Mouse (Mus musculus): ENCODE data around the gene Tsc2. TPM values are rescaled to one million over a fixed set of nuclear protein-coding genes. Genes with fewer than 3 reads are reported as not detected.

Tsc2 gene
- polyA plus RNA-seq, 1 experiment from 2014 or later, result 75.4 TPM

DNA sequence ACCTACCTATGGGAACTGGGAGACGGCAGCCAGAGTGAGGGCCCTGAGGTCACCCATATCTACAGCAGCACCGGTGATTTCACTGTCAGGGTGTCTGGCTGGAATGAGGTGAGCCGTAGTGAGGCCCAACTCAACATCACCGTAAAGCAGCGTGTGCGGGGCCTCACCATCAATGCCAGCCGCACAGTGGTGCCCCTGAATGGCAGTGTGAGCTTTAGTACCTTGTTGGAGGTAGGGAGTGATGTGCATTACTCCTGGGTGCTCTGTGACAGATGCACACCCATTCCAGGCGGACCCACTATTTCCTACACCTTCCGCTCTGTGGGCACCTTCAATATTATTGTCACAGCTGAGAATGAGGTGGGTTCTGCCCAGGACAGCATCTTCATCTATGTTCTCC, 58.6 kb downstream of the Tsc2 start:
- Histone ChIP-seq H3K27me3 (ENCODE audit: poor library complexity, severe bottlenecking) (no peaks in the 10 kb centered on the region), H3K27ac (no peak overlapping the region), H3K4me3 (no peak overlapping the region), H3K4me1 (no peaks in the 10 kb centered on the region), H3K9me3 (no peaks in the 10 kb centered on the region), H3K36me3 (replicated peaks) (peaks cover 97% of the 10 kb centered on the region)
- 95% methylated on average over 9 of the region's 9 CpGs for WGBS
- no peak for DNase-seq (ENCODE audit: extremely low spot score, low spot score)

DNA sequence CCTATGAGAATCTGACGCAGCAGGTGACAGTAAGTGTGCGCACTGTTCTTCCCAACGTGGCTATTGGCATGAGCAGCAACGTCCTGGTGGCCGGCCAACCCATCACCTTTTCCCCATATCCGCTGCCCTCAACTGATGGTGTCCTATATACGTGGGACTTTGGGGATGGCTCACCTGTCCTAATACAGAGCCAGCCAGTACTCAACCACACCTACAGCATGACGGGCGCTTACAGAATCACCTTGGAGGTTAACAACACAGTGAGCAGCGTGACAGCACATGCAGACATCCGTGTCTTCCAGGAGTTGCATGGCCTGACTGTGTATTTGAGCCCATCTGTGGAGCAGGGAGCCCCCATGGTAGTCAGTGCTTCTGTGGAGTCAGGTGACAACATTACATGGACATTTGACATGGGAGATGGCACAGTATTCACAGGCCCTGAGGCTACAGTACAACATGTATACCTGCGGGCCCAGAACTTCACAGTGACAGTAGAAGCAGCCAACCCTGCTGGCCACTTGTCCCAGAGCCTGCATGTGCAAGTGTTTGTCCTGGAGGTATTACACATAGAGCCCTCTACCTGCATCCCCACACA, 59.7 kb downstream of the Tsc2 start:
- no peak overlapping the region for H3K27ac ChIP-seq
- H3K9me3 ChIP-seq, result no peaks in the 10 kb centered on the region
- DNase-seq (ENCODE audit: extremely low spot score, low spot score), result no peak
- peaks cover 95% of the 10 kb centered on the region for H3K36me3 ChIP-seq (replicated peaks)
- H3K27me3 ChIP-seq (ENCODE audit: poor library complexity, severe bottlenecking), result no peaks in the 10 kb centered on the region
- no peak overlapping the region for H3K4me3 ChIP-seq
- H3K4me1 ChIP-seq, result no peaks in the 10 kb centered on the region
- WGBS, result 93% methylated on average over 12 of the region's 12 CpGs

DNA sequence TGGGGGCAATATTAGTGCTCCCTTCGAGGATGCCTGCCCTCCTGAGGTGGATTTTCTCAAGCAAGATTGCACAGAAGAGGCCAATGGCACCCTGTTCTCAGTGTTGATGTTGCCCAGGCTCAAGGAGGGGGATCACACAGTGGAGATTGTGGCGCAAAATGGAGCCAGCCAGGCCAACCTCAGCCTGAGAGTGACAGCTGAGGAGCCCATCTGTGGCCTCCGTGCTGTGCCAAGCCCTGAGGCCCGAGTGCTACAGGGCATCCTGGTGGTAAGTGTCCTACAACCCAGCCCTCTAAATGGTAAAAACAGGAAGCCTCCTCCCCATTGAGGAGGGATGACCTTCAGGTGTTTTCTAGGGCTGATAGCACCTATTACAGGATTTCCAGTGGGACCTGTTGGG, 62.6 kb downstream of the Tsc2 start:
- no peak overlapping the region for H3K4me3 ChIP-seq
- WGBS, result 95% methylated on average over 4 of the region's 4 CpGs

DNA sequence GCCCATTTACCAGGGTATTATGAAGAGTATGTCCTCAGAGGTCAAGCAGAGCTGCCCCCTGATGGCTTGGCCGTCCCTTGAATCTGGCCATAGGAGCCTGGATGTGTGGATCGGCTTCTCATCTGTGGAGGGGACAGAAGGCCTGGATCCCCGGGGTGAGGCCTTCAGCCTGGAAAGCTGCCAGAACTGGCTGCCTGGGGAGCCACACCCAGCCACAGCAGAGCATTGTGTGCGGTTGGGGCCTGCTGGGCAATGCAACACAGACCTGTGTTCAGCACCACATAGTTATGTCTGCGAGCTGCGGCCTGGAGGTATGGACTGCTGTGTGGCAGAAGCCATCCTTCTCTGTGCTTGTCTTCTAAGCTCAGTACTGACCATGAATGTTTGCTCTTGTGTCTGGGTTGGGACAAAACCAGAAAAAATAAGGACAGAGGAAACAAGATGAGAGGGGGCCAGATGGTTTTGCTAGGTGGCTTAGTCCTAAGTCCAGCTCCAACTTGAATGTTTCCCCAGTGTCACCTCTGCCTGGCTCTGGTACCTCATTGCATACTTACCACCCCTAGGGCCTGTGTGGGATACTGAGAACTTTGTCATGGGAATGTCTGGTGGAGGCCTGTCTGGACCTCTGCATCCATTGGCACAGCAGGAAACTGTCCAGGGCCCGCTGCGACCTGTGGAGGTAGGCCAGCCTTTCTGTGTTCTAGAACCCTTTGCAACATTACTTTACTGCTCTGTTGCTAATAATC, 65.2 kb downstream of the Tsc2 start:
- Histone ChIP-seq H3K9me3 (no peaks in the 10 kb centered on the region), H3K4me1 (0 out of 2 replicates have a peak, but pooled peaks cover 5% of the 10 kb centered on the region), H3K4me3 (no peak overlapping the region), H3K27me3 (ENCODE audit: poor library complexity, severe bottlenecking) (no peaks in the 10 kb centered on the region), H3K36me3 (replicated peaks) (peaks cover 74% of the 10 kb centered on the region), H3K27ac (no peak overlapping the region)
- 87% methylated on average over 8 of the region's 8 CpGs for WGBS
- no peak for DNase-seq (ENCODE audit: extremely low spot score, low spot score)

More for the DNA sequence above, 62.6 kb downstream of the Tsc2 start:
- H3K4me1 ChIP-seq, result no peaks in the 10 kb centered on the region
- no peaks in the 10 kb centered on the region for H3K27me3 ChIP-seq (ENCODE audit: poor library complexity, severe bottlenecking)
- no peak overlapping the region for H3K27ac ChIP-seq
- H3K36me3 ChIP-seq (replicated peaks), result peaks cover 94% of the 10 kb centered on the region
- DNase-seq (ENCODE audit: extremely low spot score, low spot score), result no peak
- no peaks in the 10 kb centered on the region for H3K9me3 ChIP-seq

DNA sequence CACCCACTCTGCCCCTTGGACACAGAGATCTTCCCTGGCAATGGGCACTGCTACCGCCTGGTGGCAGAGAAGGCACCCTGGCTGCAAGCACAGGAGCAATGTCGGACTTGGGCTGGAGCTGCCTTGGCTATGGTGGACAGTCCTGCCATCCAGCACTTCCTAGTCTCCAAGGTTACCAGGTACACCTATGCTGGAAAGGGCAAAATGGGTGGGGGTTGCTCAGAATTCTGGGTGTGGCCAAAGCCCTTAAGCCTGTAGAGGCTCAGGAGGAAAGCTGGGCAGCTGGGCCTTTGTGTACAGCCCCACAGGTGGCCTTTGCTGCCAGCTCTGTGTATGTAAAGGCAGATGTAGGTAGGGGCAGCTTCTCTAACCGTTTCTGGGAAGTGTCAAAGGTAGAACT, 66.6 kb downstream of the Tsc2 start:
- H3K4me1 ChIP-seq, result 0 out of 2 replicates have a peak, but pooled peaks cover 5% of the 10 kb centered on the region
- no peak overlapping the region for H3K4me3 ChIP-seq
- peaks cover 60% of the 10 kb centered on the region for H3K36me3 ChIP-seq (replicated peaks)
- DNase-seq (ENCODE audit: extremely low spot score, low spot score), result no peak
- WGBS, result 78% methylated on average over 3 of the region's 3 CpGs
- H3K27me3 ChIP-seq (ENCODE audit: poor library complexity, severe bottlenecking), result no peaks in the 10 kb centered on the region
- H3K9me3 ChIP-seq, result no peaks in the 10 kb centered on the region
- no peak overlapping the region for H3K27ac ChIP-seq

DNA sequence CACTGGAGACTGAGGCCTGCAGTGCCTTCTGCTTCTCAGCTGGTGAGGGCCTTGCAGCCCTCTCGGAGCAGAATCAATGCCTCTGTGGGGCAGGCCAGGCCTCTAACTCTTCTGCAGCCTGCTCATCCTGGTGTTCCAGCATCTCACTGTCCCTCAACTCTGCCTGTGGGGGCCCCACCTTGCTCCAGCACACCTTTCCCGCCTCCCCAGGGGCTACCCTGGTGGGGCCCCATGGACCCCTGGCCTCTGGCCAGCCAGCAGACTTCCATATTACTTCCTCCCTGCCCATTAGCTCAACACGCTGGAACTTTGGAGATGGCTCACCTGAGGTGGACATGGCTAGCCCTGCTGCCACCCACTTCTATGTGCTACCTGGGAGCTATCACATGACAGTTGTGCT, 67.3 kb downstream of the Tsc2 start:
- H3K9me3 ChIP-seq, result no peaks in the 10 kb centered on the region
- DNase-seq (ENCODE audit: extremely low spot score, low spot score), result no peak
- H3K27ac ChIP-seq, result no peak overlapping the region
- H3K4me1 ChIP-seq, result 0 out of 2 replicates have a peak, but pooled peaks cover 5% of the 10 kb centered on the region
- no peak overlapping the region for H3K4me3 ChIP-seq
- no peaks in the 10 kb centered on the region for H3K27me3 ChIP-seq (ENCODE audit: poor library complexity, severe bottlenecking)
- H3K36me3 ChIP-seq (replicated peaks), result peaks cover 60% of the 10 kb centered on the region
- WGBS, result 88% methylated on average over 3 of the region's 3 CpGs

DNA sequence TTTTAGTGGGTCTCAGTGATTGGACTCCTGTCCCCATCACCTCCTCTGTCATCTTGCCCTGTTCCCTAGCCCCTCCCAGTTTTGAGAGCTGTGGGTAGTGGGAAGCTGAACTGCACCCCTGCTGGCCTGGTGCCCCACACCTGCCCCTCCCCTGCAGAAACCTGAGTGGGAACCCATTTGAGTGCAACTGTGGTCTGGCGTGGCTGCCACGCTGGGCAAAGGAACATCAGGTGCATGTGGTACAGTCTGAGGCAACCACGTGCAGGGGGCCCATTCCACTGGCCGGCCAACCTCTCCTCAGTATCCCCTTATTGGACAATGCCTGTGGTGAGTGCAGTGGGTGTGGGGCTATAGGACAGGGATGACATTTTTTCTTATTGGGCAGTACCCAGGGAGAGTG, 68.0 kb downstream of the Tsc2 start:
- no peak overlapping the region for H3K4me3 ChIP-seq
- H3K27me3 ChIP-seq (ENCODE audit: poor library complexity, severe bottlenecking), result no peaks in the 10 kb centered on the region
- H3K4me1 ChIP-seq, result peaks cover 7% of the 10 kb centered on the region
- no peaks in the 10 kb centered on the region for H3K9me3 ChIP-seq
- 90% methylated on average over 4 of the region's 4 CpGs for WGBS
- H3K36me3 ChIP-seq (replicated peaks), result peaks cover 54% of the 10 kb centered on the region
- no peak for DNase-seq (ENCODE audit: extremely low spot score, low spot score)
- H3K27ac ChIP-seq, result no peak overlapping the region

DNA sequence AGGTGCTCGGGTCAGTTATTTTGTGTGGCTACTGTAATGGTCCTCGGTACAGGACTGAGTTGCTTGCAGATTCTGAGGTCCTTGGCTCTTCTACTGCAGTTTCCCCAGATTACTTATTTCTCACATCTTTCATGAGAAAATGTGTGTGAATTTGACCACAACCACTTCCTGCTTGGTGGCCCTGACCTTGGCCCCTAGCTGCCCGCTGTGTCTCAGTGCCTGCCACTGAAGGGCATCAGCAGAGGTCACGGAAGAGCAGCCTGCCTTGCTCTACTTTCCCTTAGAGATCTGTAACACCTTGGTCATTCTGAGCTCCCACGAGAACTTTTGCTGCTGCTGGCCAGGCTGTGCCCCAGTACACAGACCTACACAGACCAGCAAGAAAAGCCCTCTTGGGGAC, 68.8 kb downstream of the Tsc2 start:
- WGBS, result 90% methylated on average over 5 of the region's 5 CpGs
- no peak for DNase-seq (ENCODE audit: extremely low spot score, low spot score)

DNA sequence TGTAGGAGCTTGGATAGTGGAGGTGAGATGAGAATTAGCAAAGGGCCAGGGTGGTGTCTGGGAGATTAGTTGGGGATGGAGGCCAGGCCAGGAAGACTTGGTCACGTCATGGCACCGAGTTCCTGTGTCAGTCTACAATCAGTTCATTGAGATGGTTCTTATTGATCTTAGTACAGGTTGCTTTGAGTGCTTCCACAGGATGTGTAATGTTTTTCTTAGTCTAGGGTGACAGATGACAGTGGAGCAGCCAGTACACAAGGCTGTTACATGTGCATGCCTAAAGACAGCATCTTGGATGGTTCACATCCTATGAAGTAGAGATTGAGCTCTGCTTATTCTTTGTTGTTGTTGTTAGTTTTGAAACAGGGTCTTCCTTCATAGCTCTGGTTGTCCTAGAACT, 70.8 kb downstream of the Tsc2 start:
- Histone ChIP-seq H3K4me1 (peaks cover 34% of the 10 kb centered on the region), H3K36me3 (replicated peaks) (peaks cover 34% of the 10 kb centered on the region), H3K9me3 (no peaks in the 10 kb centered on the region), H3K27me3 (ENCODE audit: poor library complexity, severe bottlenecking) (no peaks in the 10 kb centered on the region), H3K4me3 (no peak overlapping the region), H3K27ac (no peak overlapping the region)
- 96% methylated on average over 2 of the region's 2 CpGs for WGBS
- DNase-seq (ENCODE audit: extremely low spot score, low spot score), result no peak

More for the DNA sequence above, 68.8 kb downstream of the Tsc2 start:
- H3K4me1 ChIP-seq, result peaks cover 15% of the 10 kb centered on the region
- peaks cover 46% of the 10 kb centered on the region for H3K36me3 ChIP-seq (replicated peaks)
- no peaks in the 10 kb centered on the region for H3K9me3 ChIP-seq
- H3K27me3 ChIP-seq (ENCODE audit: poor library complexity, severe bottlenecking), result no peaks in the 10 kb centered on the region
- no peak overlapping the region for H3K4me3 ChIP-seq
- no peak overlapping the region for H3K27ac ChIP-seq

DNA sequence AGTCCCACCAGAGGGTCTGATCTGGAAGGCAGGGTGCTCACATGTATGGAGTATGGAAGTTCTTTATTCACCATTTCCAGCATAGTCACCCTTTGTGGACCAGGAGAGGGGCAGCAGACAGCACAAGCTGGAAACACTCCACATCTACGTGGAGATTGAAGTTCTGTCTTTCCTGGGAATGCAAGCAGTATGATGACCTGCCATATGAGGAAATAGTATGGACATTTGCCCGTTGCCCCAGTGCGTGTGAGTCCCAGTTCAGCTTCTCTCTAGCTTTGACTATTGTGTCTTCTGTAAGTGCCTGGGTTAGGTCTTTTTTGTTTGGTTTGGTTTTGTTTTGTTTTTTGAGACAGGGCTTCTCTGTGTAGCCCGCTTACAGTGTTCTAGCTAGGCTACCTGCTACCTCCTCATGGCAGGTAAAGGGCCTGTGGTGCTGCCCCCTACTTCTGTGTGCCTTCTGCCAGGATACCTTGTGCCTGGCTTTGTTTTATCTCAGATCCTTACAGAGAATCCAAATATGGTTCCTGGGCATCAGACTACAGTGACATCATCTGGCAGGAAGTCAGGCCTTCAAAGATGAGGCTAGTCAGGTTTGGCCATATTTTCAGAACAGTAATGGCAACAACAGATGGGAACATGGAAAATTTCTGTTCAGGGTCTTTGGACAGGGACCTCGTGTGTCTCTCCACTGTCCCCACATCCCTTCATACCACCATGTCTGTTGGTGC, 72.0 kb downstream of the Tsc2 start:
- WGBS, result 92% methylated on average over 5 of the region's 5 CpGs
- DNase-seq (ENCODE audit: extremely low spot score, low spot score), result no peak
- H3K4me1 ChIP-seq, result peaks cover 34% of the 10 kb centered on the region
- no peak overlapping the region for H3K27ac ChIP-seq
- H3K36me3 ChIP-seq (replicated peaks), result peaks cover 23% of the 10 kb centered on the region
- H3K4me3 ChIP-seq, result no peak overlapping the region
- no peaks in the 10 kb centered on the region for H3K27me3 ChIP-seq (ENCODE audit: poor library complexity, severe bottlenecking)
- H3K9me3 ChIP-seq, result no peaks in the 10 kb centered on the region

DNA sequence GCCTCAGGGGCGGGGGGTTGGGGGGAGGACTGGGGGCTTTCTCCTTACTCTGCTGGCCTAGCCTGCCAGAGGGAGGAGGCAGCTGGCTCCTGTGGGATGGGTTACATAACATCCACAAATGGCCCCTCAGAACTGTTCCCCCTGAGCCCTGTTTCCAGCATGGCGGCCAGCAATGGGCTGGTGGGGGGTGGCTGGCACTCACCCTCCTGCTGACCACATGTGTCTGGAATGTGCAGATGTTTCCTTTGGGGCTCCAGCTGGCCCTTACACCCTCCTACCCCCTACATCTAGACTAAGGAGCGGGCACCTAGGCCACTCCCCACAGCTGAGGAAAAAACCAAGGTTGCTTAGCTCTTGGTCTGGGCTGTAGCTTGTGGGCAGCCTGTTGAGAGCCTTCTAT, 73.3 kb downstream of the Tsc2 start:
- no peaks in the 10 kb centered on the region for H3K27me3 ChIP-seq (ENCODE audit: poor library complexity, severe bottlenecking)
- DNase-seq (ENCODE audit: extremely low spot score, low spot score), result no peak
- WGBS, result 51% methylated on average over 3 of the region's 3 CpGs
- peaks cover 34% of the 10 kb centered on the region for H3K4me1 ChIP-seq
- H3K4me3 ChIP-seq, result peak overlapping the region; percentile 31
- H3K9me3 ChIP-seq, result no peaks in the 10 kb centered on the region
- peaks cover 10% of the 10 kb centered on the region; the same call in 1 of the 2 replicates for H3K36me3 ChIP-seq (replicated peaks)
- peak overlapping the region; percentile 83 for H3K27ac ChIP-seq

DNA sequence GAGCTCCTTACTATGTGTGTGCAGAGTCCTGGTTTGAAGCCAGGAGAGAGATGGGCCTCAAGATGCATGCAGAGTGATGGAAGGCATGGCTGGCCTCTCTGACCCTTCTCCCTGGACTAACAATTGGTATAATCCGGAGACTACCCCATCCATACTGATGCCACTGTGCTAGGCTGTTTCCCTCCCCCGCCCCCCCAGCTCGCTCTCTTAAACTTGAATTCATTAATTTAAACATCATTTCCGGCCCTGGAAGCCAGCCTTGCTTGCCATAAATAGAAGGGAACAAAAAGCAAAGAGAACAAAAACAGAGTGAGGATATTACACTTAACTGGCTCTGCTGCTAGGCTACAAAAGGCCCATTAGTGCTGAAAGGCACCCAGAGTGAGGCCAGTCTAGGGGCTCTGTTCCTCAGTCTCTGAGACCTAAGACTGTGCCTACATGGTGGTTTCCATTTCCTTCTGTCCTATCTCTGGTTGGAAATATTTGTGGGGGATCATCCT, 73.8 kb downstream of the Tsc2 start:
- 44% methylated on average over 4 of the region's 4 CpGs for WGBS
- no peaks in the 10 kb centered on the region for H3K9me3 ChIP-seq
- peak overlapping the region; percentile 31; the same call in 1 of the 2 replicates for H3K4me3 ChIP-seq
- DNase-seq (ENCODE audit: extremely low spot score, low spot score), result peak; percentile 23
- H3K27me3 ChIP-seq (ENCODE audit: poor library complexity, severe bottlenecking), result no peaks in the 10 kb centered on the region
- H3K36me3 ChIP-seq (replicated peaks), result peaks cover 10% of the 10 kb centered on the region; the same call in 1 of the 2 replicates
- peaks cover 33% of the 10 kb centered on the region for H3K4me1 ChIP-seq
- peak overlapping the region; percentile 83 for H3K27ac ChIP-seq
